Mouse (Mus musculus) cerebellum, postnatal 10 days (tissue): ENCODE data around the gene Sacm1l.

Experiments used
- DNase-seq, 2 experiments: peaks; one replicate each; pipeline ENCODE4 v3.0.0; 2021; ENCODE audit warnings: mixed read lengths in 2 of 2

The Sacm1l gene

DNA sequence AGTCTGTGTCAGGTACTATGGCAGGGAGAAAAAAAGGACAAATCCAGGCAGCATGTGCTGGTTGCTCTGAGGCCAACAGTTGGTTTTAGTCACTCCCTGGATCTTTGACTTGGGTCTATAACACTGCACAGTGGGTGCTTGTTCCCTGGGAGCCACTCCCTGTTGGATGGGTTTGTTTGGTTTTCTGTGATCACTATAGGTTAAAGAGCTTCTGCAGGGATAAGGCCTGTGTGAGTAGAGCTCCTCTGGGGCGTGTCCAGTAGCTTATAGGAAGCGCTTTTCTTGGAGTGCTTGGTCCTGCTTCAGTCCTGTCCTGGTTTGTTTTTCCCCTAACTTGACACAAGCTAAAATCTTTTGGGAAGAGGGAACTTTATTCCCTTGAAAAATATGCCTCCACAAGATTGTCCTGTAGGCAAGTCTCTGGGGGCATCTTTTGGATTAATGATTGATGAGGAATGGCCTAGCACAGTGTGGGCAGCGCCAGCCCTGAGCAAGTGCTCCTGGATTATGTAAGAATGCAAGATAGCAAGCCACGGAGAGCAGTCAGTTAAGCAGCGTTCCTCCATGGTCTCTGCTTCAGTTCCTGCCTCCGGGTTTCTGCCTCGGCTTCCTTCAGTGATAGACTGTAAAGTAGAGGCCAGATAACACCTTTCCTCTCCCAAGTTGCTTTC lies 59.8 kb downstream of the Sacm1l start:
- DNase-seq: no peak

DNA sequence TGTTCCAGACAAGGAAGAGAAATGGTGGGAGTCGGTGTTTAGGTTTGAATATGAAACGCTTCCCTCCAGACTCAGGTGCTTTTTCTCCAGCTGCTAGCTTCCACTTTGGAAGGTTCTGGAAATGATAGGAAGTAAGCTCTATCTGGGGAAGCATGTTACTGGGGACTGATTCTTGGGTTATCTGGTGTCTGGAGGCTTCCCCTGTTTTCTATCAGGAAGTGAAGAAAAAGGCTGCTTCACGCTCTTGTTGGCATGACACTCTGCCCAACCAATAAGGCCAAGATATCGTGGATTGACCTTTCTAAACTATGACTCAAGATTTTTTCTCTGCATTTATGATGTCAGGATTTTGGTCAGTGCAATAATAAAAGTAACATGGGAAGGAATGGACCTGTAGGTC lies 65.6 kb downstream of the Sacm1l start:
- no peak for DNase-seq

- DNase-seq: no peak
Observed at GRCm38 (mm10) chr9:123596910-123597309, 67.4 kb downstream of the Sacm1l start.

DNA sequence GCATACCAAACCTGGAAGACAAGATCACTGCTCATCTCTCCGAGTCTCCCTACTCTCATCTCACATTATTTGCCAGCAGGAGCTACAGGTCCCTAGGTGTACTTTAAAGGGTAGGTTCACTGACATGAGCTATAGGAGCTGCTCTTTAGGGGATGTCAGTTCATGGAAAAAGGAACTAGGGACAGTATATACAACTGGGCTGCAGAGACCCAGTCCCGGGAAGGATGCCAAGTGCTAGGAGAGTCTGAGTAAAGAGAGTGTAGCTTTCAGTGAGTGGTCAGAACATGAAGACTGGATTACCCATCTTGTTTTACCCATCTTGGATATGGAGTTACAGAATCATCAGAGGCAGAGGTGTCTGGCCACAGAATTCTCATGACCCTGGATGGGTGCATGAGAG lies 67.8 kb downstream of the Sacm1l start:
- DNase-seq: peak in 1 of 2 experiments; percentile 10

DNA sequence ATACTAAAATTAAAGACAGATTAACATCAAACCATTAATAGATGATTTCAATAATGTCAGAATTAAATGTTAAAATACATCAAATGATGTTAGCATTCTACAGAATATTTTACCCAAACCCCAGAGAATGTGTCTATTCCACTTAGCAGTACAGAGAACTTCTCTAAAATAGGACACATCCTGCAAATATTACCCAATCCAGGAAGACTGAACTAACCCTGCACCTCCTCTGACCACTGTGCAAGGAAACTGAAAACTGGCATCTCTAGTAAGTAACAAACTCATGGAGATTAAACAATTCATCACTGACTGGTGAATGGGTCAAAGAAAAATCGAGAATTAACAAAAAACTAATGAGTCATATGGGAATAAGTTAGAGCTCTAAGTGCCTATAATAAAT lies 72.0 kb downstream of the Sacm1l start:
- no peak for DNase-seq

DNA sequence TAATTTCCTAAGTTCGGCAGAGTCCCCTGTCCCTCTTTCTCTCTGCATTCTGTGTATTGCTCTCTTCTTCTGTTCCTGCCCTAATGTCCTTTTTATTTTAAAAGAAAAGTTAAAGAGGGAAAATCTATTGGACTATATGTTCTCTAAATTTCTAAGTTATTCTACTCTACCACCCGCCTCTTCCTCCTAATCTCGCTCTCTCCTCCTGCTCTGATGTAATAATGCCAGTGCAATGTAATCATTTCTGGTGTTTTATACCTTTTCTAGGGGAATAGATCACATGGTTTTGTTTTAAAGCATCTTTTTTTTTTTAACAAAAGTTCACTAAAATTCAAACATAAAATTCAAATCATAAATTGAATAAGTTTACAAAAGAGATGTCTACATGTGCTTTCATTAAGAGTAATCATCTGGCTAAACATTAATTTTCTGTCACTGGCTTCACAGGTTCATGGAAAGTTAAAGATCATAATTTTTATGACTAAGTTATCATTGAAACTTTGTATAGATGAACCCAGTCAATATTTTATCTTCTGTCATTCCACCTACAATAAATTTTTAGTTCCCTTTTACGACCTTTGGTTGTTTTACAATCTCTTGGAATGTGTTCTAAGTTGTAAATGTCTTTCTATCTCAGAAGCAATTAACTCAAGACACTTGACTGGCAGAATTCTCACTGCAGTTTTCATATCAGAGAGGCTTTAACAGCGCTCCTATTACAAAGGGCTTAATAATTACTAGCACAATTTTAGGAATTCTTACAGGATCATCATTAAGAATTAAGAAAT lies 90.9 kb downstream of the Sacm1l start:
- DNase-seq: no peak

GRCm38 (mm10) chr9:123624741-123625140 lies 95.2 kb downstream of the Sacm1l start:
- DNase-seq: no peak

DNA sequence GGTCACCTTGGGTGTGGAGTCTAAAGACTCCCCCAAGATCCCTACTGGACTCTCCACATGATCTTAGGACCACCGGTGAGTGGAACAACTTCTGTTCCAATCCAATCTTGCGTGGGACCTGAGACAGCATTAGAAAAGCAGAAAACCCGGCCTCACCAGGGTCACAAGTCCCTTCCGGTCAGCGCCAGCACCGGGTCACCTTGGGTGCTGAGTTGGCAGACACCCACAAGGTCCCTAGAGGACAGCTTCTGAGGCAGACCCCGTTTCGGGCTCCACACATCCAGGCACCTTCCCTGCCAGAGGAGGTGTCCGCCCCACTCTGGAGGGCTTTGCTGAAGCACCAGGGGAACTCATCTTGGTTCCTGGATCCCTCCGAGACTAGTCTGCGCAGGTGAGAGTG lies 96.3 kb downstream of the Sacm1l start:
- DNase-seq: no peak

- DNase-seq: no peak
Observed at GRCm38 (mm10) chr9:123631666-123632065, 102.1 kb downstream of the Sacm1l start.

- DNase-seq: no peak
Observed at GRCm38 (mm10) chr9:123632281-123632680, 102.7 kb downstream of the Sacm1l start, which contains the start of gene Slc6a20b. Slc6a20b (minus strand) TSS chr9:123632565.

GRCm38 (mm10) chr9:123632993-123633392 lies 103.4 kb downstream of the Sacm1l start:
- no peak for DNase-seq

DNA sequence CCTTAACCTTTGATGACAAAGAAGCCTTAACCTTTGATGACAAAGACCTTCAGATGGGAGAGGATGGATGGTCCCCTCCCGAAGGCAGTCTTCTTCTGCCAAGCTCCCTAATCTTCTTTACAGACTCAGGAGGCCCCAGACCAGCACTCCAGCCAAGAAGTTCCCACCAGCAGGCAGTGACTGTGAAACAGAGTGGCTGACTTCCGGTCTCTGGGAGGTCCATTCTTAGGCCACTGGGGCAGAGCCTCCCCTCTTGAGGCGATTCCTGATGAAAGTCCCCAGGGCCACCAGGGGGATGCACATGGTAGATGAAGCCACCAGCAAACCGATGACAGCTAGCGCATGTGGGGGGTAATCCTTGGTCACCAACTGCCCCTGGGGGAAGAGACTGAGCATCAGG lies 107.2 kb downstream of the Sacm1l start:
- no peak for DNase-seq

GRCm38 (mm10) chr9:123638231-123638630 lies 108.7 kb downstream of the Sacm1l start:
- no peak for DNase-seq

GRCm38 (mm10) chr9:123638668-123639089 lies 109.1 kb downstream of the Sacm1l start:
- DNase-seq: peak; percentile 56 to 71

GRCm38 (mm10) chr9:123640106-123640505 lies 110.5 kb downstream of the Sacm1l start:
- no peak for DNase-seq
